Mouse (Mus musculus): ENCODE data around the gene Spg7. TPM values are rescaled to one million over a fixed set of nuclear protein-coding genes. Genes with fewer than 3 reads are reported as not detected.
"Not testable (repeated sequence)": the region's sequence is repeated elsewhere in the genome, so short reads cannot be mapped to it uniquely, and the experiment has no call there.

Gene Spg7
- polyA plus RNA-seq, 1 experiment from 2014 or later: 41.3 TPM

GRCm38 (mm10) chr8:123097786-123098584, 35.2 kb downstream of the Spg7 start:
- Histone ChIP-seq H3K4me1 (replicated peaks; ENCODE audit: control insufficient read depth, insufficient read depth, low read length) (no peaks in the 10 kb centered on the region), H3K4me2 (no peak overlapping the region), H3K4me3 (ENCODE audit: low read depth, low read length) (no peak overlapping the region), H3K27ac (ENCODE audit: low read depth, low read length) (no peak overlapping the region), H3K9ac (ENCODE audit: low read depth, low read length) (no peak overlapping the region), H3K27me3 (replicated peaks; ENCODE audit: control insufficient read depth, insufficient read depth, low read length) (no peaks in the 10 kb centered on the region), H3K36me3 (ENCODE audit: control insufficient read depth, insufficient read depth, low read length) (peaks cover 17% of the 10 kb centered on the region), H3K9me3 (ENCODE audit: control insufficient read depth, low read length) (no peaks in the 10 kb centered on the region)
- WGBS: 86% methylated on average over 12 of the region's 12 CpGs
- DNase-seq (ENCODE audit: low spot score) (no peak), ATAC-seq (replicated peaks; ENCODE audit: low FRiP score) (no peak)

- no peak for DNase-seq (ENCODE audit: low spot score)
- 66% methylated on average over 8 of the region's 8 CpGs for WGBS
- no peak overlapping the region for H3K4me3 ChIP-seq (ENCODE audit: low read depth, low read length)
- H3K9ac ChIP-seq (ENCODE audit: low read depth, low read length): no peak overlapping the region
- ATAC-seq (replicated peaks; ENCODE audit: low FRiP score): no peak
- no peaks in the 10 kb centered on the region for H3K27me3 ChIP-seq (replicated peaks; ENCODE audit: control insufficient read depth, insufficient read depth, low read length)
- H3K4me2 ChIP-seq: no peak overlapping the region
- peaks cover 11% of the 10 kb centered on the region for H3K4me1 ChIP-seq (replicated peaks; ENCODE audit: control insufficient read depth, insufficient read depth, low read length)
- no peak overlapping the region for H3K27ac ChIP-seq (ENCODE audit: low read depth, low read length)
- no peaks in the 10 kb centered on the region for H3K9me3 ChIP-seq (ENCODE audit: control insufficient read depth, low read length)
- H3K36me3 ChIP-seq (ENCODE audit: control insufficient read depth, insufficient read depth, low read length): peaks cover 25% of the 10 kb centered on the region
Measured at GRCm38 (mm10) chr8:123100288-123100687, 37.5 kb downstream of the Spg7 start.

GRCm38 (mm10) chr8:123101244-123101643, 38.5 kb downstream of the Spg7 start:
- Histone ChIP-seq H3K4me1 (replicated peaks; ENCODE audit: control insufficient read depth, insufficient read depth, low read length) (peaks cover 11% of the 10 kb centered on the region), H3K27me3 (replicated peaks; ENCODE audit: control insufficient read depth, insufficient read depth, low read length) (no peaks in the 10 kb centered on the region), H3K27ac (ENCODE audit: low read depth, low read length) (no peak overlapping the region), H3K9me3 (ENCODE audit: control insufficient read depth, low read length) (no peaks in the 10 kb centered on the region), H3K36me3 (ENCODE audit: control insufficient read depth, insufficient read depth, low read length) (peaks cover 25% of the 10 kb centered on the region), H3K4me3 (ENCODE audit: low read depth, low read length) (peak overlapping the region; percentile 91), H3K4me2 (peak overlapping the region; percentile 98), H3K9ac (ENCODE audit: low read depth, low read length) (peak overlapping the region; percentile 99; the same call in 1 of the 2 replicates)
- ATAC-seq (replicated peaks; ENCODE audit: low FRiP score) (no peak), DNase-seq (ENCODE audit: low spot score) (no peak)
- 70% methylated on average over 4 of the region's 4 CpGs for WGBS

GRCm38 (mm10) chr8:123101735-123102685, 39.3 kb downstream of the Spg7 start, which contains the start of gene Rpl13:
TSS of gene Rpl13 (plus strand) at chr8:123102350.
- Histone ChIP-seq H3K9ac (ENCODE audit: low read depth, low read length) (peak within 1 kb of the TSS; percentile 99), H3K36me3 (ENCODE audit: control insufficient read depth, insufficient read depth, low read length) (peaks cover 25% of the 10 kb centered on the region), H3K9me3 (ENCODE audit: control insufficient read depth, low read length) (no peaks in the 10 kb centered on the region), H3K27me3 (replicated peaks; ENCODE audit: control insufficient read depth, insufficient read depth, low read length) (no peaks in the 10 kb centered on the region), H3K4me1 (replicated peaks; ENCODE audit: control insufficient read depth, insufficient read depth, low read length) (peaks cover 11% of the 10 kb centered on the region), H3K4me2 (peak within 1 kb of the TSS; percentile 98), H3K27ac (ENCODE audit: low read depth, low read length) (peak within 1 kb of the TSS; percentile 93), H3K4me3 (ENCODE audit: low read depth, low read length) (peak within 1 kb of the TSS; percentile 91)
- WGBS: 1% methylated on average over 56 of the region's 56 CpGs
- ATAC-seq (replicated peaks; ENCODE audit: low FRiP score) (peak; percentile 90), DNase-seq (ENCODE audit: low spot score) (peak; percentile 94)

- Histone ChIP-seq H3K4me3 (ENCODE audit: low read depth, low read length) (peak overlapping the region; percentile 91), H3K4me2 (peak overlapping the region; percentile 98), H3K27ac (ENCODE audit: low read depth, low read length) (peak overlapping the region; percentile 93), H3K4me1 (replicated peaks; ENCODE audit: control insufficient read depth, insufficient read depth, low read length) (peaks cover 11% of the 10 kb centered on the region), H3K36me3 (ENCODE audit: control insufficient read depth, insufficient read depth, low read length) (peaks cover 25% of the 10 kb centered on the region), H3K9ac (ENCODE audit: low read depth, low read length) (peak overlapping the region; percentile 99)
- not testable (repeated sequence) for DNase-seq (ENCODE audit: low spot score); H3K9me3 ChIP-seq (ENCODE audit: control insufficient read depth, low read length); H3K27me3 ChIP-seq (replicated peaks; ENCODE audit: control insufficient read depth, insufficient read depth, low read length); ATAC-seq (replicated peaks; ENCODE audit: low FRiP score)
- under 1% methylated on average over 18 of the region's 26 CpGs for WGBS
Measured at GRCm38 (mm10) chr8:123102855-123103254, 40.1 kb downstream of the Spg7 start.

GRCm38 (mm10) chr8:123103285-123103684, 40.5 kb downstream of the Spg7 start:
- WGBS: 7% methylated on average over 14 of the region's 15 CpGs
- H3K9ac ChIP-seq (ENCODE audit: low read depth, low read length): peak overlapping the region; percentile 99
- peak overlapping the region; percentile 93 for H3K27ac ChIP-seq (ENCODE audit: low read depth, low read length)
- peaks cover 25% of the 10 kb centered on the region for H3K36me3 ChIP-seq (ENCODE audit: control insufficient read depth, insufficient read depth, low read length)
- no peak for ATAC-seq (replicated peaks; ENCODE audit: low FRiP score)
- H3K4me3 ChIP-seq (ENCODE audit: low read depth, low read length): peak overlapping the region; percentile 91
- peak overlapping the region; percentile 98 for H3K4me2 ChIP-seq
- no peaks in the 10 kb centered on the region for H3K9me3 ChIP-seq (ENCODE audit: control insufficient read depth, low read length)
- peak; percentile 50 for DNase-seq (ENCODE audit: low spot score)
- H3K27me3 ChIP-seq (replicated peaks; ENCODE audit: control insufficient read depth, insufficient read depth, low read length): no peaks in the 10 kb centered on the region
- H3K4me1 ChIP-seq (replicated peaks; ENCODE audit: control insufficient read depth, insufficient read depth, low read length): peaks cover 11% of the 10 kb centered on the region

GRCm38 (mm10) chr8:123104046-123104767, 41.5 kb downstream of the Spg7 start:
- no peaks in the 10 kb centered on the region for H3K9me3 ChIP-seq (ENCODE audit: control insufficient read depth, low read length)
- 80% methylated on average over 6 of the region's 6 CpGs for WGBS
- ATAC-seq (replicated peaks; ENCODE audit: low FRiP score): no peak
- peak overlapping the region; percentile 98 for H3K4me2 ChIP-seq
- H3K4me3 ChIP-seq (ENCODE audit: low read depth, low read length): peak overlapping the region; percentile 91
- no peaks in the 10 kb centered on the region for H3K27me3 ChIP-seq (replicated peaks; ENCODE audit: control insufficient read depth, insufficient read depth, low read length)
- H3K4me1 ChIP-seq (replicated peaks; ENCODE audit: control insufficient read depth, insufficient read depth, low read length): peaks cover 11% of the 10 kb centered on the region
- no peak for DNase-seq (ENCODE audit: low spot score)
- peak overlapping the region; percentile 99 for H3K9ac ChIP-seq (ENCODE audit: low read depth, low read length)
- H3K27ac ChIP-seq (ENCODE audit: low read depth, low read length): peak overlapping the region; percentile 93
- H3K36me3 ChIP-seq (ENCODE audit: control insufficient read depth, insufficient read depth, low read length): peaks cover 25% of the 10 kb centered on the region

All from liver, embryonic 11.5 days (tissue).